Mouse (Mus musculus) urinary bladder, postnatal 25 days (tissue): ENCODE results near the gene Taf5l.
A peak's percentile ranks its signal among the peaks of the same experiment; 100 is the strongest.
"Not testable (repeated sequence)": the region's sequence is repeated elsewhere in the genome, so short reads cannot be mapped to it uniquely, and the experiment has no call there.

ENCODE experiments used
- DNase-seq: peaks from one replicate; pipeline ENCODE4 v3.0.0; 2022; ENCODE audit warnings: low spot score

Gene Taf5l

DNA sequence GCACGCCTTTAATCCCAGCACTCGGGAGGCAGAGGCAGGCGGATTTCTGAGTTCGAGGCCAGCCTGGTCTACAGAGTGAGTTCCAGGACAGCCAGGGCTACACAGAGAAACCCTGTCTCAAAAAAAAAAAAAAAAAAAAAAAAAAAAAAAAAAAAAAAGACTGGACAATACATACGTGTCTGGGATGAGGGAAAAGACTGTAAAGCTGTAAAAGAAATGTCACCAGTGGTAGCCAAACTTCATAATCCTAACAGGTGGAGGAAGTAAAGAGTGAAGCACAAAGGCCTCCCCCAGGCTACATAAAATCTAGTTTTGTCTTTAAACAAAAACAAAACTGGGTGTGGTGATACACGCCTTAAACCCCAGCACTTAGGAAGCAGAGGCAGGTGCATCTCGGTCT is 6.9 kb downstream of the Taf5l start:
- DNase-seq, result not testable (repeated sequence)

- DNase-seq, result no peak
Measured at GRCm38 (mm10) chr8:124011989-124012586, 9.1 kb downstream of the Taf5l start.

DNA sequence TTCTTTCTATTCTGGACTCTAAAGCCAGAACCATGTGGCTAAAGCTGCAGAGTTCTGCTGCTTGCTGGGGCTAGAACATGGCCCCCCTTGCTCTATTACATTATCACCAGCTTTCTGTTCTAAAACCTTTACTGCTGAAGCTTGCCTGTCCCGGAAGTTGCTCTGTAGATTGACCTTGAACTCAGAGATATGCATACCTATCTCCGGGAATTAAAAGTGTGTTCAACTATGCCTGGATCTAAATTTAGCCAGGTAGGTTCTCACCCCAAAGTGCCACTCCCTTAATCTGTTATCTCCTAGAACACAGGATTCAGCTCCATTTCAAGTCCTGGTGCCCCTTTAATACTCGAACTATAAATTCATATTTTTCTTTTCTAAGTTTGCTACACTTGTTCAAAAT is 9.6 kb downstream of the Taf5l start:
- DNase-seq, result no peak

GRCm38 (mm10) chr8:124007829-124008228 is 13.4 kb downstream of the Taf5l start:
- DNase-seq, result no peak

- no peak for DNase-seq
Measured at GRCm38 (mm10) chr8:124002546-124003108, 18.6 kb downstream of the Taf5l start.

DNA sequence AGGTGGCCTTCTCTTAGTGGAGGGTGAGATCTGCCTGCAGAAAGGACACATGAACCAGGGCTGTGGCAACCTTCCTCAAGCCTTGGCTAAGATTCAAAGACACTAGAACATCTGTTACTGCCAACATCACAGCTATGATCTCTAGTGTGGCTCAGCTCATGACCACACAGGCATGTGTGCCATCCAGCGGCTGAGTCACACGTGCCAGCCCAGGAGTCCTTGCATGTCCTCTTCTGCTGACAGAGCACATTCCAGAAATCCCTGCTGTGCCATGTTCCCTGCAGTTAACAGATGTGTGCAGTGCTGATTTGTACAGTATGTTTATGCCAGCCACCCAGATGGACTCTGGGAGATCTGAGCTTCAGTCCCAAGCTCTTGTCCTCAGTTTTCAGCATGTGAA is 21.6 kb downstream of the Taf5l start:
- no peak for DNase-seq

- no peak for DNase-seq
Measured at GRCm38 (mm10) chr8:123993997-123994396, 27.2 kb downstream of the Taf5l start.

DNA sequence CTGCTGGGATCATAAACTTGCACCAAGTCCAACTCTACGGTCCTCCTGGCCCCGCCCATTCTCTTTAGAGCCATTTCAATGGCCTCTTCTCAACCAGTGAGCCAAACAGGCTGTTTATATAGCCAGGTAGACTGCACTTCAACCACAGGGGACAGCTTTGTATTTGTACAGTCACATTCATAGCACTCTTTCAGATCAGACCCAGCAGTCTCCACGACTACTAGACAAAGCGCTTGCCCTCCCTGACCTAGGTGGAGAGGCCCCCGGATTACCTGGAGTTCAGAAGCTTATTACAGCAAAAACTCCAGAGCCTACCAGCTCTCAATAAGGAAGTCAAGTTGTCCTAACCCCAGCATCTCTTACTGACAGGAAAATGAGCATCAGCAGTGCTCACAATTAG is 27.6 kb downstream of the Taf5l start:
- no peak for DNase-seq

DNA sequence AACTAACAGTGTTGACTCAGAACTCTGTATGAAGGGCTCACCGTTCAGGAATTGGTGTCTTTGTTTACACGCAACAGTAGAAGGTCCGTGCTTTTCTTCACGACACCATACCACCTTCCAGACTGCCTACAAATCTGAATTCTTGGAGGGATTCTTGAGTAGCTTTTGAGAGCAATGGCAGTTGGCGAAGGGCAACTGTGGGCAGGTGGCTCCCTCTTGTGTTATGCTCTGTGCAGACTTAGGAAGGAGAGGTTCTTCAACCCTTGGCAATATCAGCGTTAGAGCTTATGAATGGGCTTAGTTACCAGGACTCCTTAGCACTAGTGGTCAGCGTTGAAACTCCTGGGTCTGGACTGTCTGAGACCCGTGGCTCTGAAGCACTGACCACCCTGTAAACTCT is 28.6 kb downstream of the Taf5l start:
- no peak for DNase-seq

DNA sequence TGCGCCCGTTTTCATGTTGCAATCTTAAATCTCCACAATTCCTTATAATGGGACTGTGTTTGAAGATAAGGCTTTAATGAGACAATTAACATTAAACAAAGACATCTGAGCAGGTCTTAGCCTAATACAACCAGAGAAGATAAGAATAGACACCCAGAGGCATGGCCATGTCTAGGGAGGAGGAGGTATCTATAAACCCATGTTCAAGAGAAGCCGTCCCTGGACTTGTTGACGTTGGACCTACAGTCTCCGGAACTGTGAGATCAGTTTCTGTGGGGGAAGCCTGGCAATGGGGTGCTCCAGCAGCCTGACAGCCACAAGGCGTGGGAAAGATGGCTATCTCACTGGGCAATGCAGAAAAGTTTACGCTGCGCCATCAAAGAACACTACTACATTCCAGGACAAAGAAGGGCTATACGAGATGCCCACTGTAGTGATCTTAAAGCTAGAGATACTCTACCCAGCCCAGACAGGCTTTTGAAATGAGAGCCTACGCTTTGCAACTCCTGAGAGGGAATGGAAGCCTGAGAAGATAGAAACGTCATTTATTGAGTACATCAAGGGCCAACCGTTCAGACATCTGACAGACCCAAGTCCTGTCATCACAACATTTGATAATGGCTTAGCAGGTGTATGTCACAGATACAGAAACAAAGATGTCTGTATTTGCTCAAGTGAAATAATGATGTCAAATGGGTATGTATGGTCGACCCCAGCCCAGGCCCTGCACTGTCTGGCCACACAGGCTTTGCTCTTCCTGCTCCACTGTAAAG is 30.7 kb downstream of the Taf5l start:
- DNase-seq, result no peak

- DNase-seq, result no peak
Measured at GRCm38 (mm10) chr8:123989128-123989527, 32.1 kb downstream of the Taf5l start.

DNA sequence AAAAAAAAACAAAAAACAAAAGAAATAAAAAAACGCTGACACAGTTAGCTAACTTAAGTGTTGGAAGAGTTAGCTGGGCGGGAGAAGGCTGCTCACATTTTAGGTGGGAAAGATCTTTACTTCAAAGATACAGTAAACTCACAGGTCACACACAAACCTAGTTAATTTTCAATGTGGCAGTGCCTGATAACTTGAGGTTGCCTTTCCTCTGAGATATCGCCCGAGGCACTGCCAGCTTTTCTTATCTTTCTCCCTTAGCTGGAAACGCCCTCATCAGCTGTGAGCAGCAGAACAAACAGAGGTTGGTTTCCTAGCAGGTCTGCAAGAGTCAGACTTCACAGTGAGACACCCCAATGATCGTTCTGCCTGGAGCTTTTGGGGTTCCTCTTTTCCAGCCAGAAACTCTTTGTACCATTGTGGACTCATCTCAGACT is 32.6 kb downstream of the Taf5l start:
- DNase-seq, result no peak

DNA sequence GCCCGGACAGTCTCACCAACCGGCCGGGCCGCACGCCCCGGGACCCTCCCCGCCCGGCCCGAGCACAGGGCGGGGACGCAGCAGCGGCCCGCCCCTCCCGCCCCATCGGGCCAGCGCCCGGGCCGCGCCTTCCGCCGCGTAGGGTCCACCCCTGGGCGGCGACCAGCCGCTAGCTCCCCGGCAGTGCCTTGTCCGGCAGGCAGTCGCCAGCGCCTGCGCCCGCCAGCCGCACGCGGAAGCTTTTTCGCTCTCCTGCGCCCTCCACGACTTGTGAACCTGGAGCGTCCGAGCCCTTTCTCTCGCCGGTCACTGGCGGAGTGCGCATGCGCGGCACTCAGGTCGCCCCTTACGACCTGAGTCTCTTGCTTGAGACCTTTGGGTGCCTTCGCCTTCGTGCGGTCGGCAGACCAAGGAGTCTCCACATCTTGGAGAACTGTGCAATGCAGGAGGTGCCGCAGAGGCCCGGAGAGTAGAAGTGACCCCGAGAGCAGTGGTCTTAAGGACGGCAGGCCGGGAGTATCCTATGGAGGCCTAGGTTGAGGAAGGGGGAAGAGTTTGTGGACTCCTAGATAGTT is 38.3 kb downstream of the Taf5l start, which contains the start of gene Abcb10:
TSS of gene Abcb10 (minus strand) at position 297 of the 575 bp plus-strand sequence.
- DNase-seq, result peak; percentile 82

DNA sequence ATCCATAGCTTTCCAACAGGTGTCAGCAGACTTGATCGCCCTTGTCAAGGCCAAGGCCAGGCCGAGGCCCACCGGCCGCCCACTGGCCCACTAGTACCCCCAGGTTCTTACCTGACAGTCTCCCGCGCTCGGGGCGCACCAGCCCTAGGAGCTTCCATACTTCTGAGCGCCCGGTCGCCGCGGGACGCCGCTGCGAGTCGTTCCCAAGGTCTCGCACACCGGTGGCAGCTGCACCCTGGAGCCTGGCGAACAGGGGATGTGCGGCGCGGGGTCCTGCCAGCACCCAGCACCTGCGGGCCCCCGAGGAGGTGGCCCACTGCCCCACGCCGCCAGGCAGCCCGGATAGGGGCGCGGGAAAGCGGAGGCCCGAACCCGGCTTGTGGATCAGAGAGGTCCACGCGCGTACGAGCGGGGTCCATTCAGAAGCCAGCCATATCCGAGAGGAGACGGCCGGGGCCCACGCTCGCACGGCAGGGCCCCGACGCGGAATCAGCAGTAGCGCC is 38.9 kb downstream of the Taf5l start:
- DNase-seq, result no peak

DNA sequence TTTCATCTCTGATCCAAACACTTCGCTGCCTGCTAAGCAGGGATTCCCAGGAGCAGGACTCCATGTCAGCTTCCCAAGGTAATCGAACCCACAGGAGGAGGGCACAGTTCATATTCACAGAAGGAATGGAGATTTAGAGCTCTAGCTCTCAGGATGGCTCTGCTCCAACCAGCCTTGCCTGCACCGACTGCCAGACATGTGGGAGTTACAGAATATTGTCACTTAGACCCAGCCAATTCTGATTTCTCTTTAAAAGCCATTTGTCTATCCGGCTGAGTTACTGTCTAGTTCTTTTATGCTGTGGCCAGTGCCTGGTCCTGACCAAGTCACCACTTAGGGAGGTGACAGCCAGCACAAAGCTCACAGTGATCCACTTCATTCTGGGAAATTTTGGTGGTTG is 39.5 kb downstream of the Taf5l start:
- no peak for DNase-seq

GRCm38 (mm10) chr8:123980239-123980638 is 41.0 kb downstream of the Taf5l start:
- no peak for DNase-seq

GRCm38 (mm10) chr8:123978926-123979325 is 42.3 kb downstream of the Taf5l start:
- DNase-seq, result no peak

GRCm38 (mm10) chr8:123978166-123978838 is 42.9 kb downstream of the Taf5l start:
- no peak for DNase-seq

- no peak for DNase-seq
Measured at GRCm38 (mm10) chr8:123977499-123977898, 43.7 kb downstream of the Taf5l start.

GRCm38 (mm10) chr8:123973495-123973894 is 47.7 kb downstream of the Taf5l start:
- DNase-seq, result no peak

- no peak for DNase-seq
Measured at GRCm38 (mm10) chr8:123966896-123967295, 54.3 kb downstream of the Taf5l start.

- no peak for DNase-seq
Measured at GRCm38 (mm10) chr8:123961371-123961770, 59.8 kb downstream of the Taf5l start.
